Mouse (Mus musculus) kidney, postnatal 10 days (tissue): ENCODE results near the gene Fkbp1a.

ENCODE experiments used
- DNase-seq: peaks from one replicate; pipeline ENCODE4 v3.0.0; 2021; ENCODE audit warnings: mixed read lengths

Gene Fkbp1a

GRCm38 (mm10) chr2:151549615-151550121 lies 7.4 kb downstream of the Fkbp1a start:
- DNase-seq: no peak

GRCm38 (mm10) chr2:151562930-151563921 lies 20.9 kb downstream of the Fkbp1a start:
- peak; percentile 68 for DNase-seq

- no peak for DNase-seq
Observed at GRCm38 (mm10) chr2:151564006-151564405, 21.7 kb downstream of the Fkbp1a start.

GRCm38 (mm10) chr2:151564986-151565385 lies 22.7 kb downstream of the Fkbp1a start:
- DNase-seq: no peak

GRCm38 (mm10) chr2:151566856-151567255 lies 24.6 kb downstream of the Fkbp1a start:
- no peak for DNase-seq

- no peak for DNase-seq
Observed at GRCm38 (mm10) chr2:151569452-151569851, 27.2 kb downstream of the Fkbp1a start.

- peak; percentile 24 for DNase-seq
Observed at GRCm38 (mm10) chr2:151571873-151572700, 29.8 kb downstream of the Fkbp1a start, which contains the start of gene Sdcbp2. Gene Sdcbp2 (plus strand): TSS chr2:151572622.

- DNase-seq: no peak
Observed at GRCm38 (mm10) chr2:151573667-151574066, 31.4 kb downstream of the Fkbp1a start.

- no peak for DNase-seq
Observed at GRCm38 (mm10) chr2:151574607-151575006, 32.3 kb downstream of the Fkbp1a start.

- peak; percentile 58 for DNase-seq
Observed at GRCm38 (mm10) chr2:151575119-151575698, 32.9 kb downstream of the Fkbp1a start.

- DNase-seq: peak; percentile 90
Observed at GRCm38 (mm10) chr2:151575699-151576389, 33.6 kb downstream of the Fkbp1a start.

GRCm38 (mm10) chr2:151579183-151579582 lies 36.9 kb downstream of the Fkbp1a start:
- no peak for DNase-seq

GRCm38 (mm10) chr2:151580945-151581344 lies 38.7 kb downstream of the Fkbp1a start:
- no peak for DNase-seq

- peak; percentile 21 for DNase-seq
Observed at GRCm38 (mm10) chr2:151585934-151586333, 43.7 kb downstream of the Fkbp1a start.

GRCm38 (mm10) chr2:151586807-151587206 lies 44.5 kb downstream of the Fkbp1a start:
- DNase-seq: no peak

- DNase-seq: peak; percentile 61
Observed at GRCm38 (mm10) chr2:151587306-151587705, 45.0 kb downstream of the Fkbp1a start.

- DNase-seq: no peak
Observed at GRCm38 (mm10) chr2:151598068-151598467, 55.8 kb downstream of the Fkbp1a start.

GRCm38 (mm10) chr2:151602106-151602505 lies 59.8 kb downstream of the Fkbp1a start:
- DNase-seq: peak; percentile 21

- no peak for DNase-seq
Observed at GRCm38 (mm10) chr2:151603630-151604029, 61.3 kb downstream of the Fkbp1a start.

- DNase-seq: no peak
Observed at GRCm38 (mm10) chr2:151605437-151605987, 63.2 kb downstream of the Fkbp1a start.

GRCm38 (mm10) chr2:151608435-151608834 lies 66.2 kb downstream of the Fkbp1a start:
- no peak for DNase-seq

GRCm38 (mm10) chr2:151609974-151610373 lies 67.7 kb downstream of the Fkbp1a start:
- peak; percentile 30 for DNase-seq
